Mouse (Mus musculus): ENCODE results near the gene Olfr1441. TPM values are rescaled to one million over a fixed set of nuclear protein-coding genes. Genes with fewer than 3 reads are reported as not detected.

The Olfr1441 gene
- polyA plus RNA-seq, 1 experiment: not detected

GRCm38 (mm10) chr19:12462851-12463721 is 45.9 kb downstream of the Olfr1441 start:
- DNase-seq (ENCODE audit: low read depth): no peak

GRCm38 (mm10) chr19:12463722-12464035 is 46.4 kb downstream of the Olfr1441 start:
- DNase-seq (ENCODE audit: low read depth): no peak

GRCm38 (mm10) chr19:12464127-12464526 is 46.9 kb downstream of the Olfr1441 start:
- DNase-seq (ENCODE audit: low read depth): no peak

GRCm38 (mm10) chr19:12464674-12465073 is 47.4 kb downstream of the Olfr1441 start:
- DNase-seq (ENCODE audit: low read depth): no peak

GRCm38 (mm10) chr19:12465530-12466144 is 48.4 kb downstream of the Olfr1441 start:
- DNase-seq (ENCODE audit: low read depth): no peak

GRCm38 (mm10) chr19:12466204-12466603 is 49.0 kb downstream of the Olfr1441 start:
- no peak for DNase-seq (ENCODE audit: low read depth)

GRCm38 (mm10) chr19:12467436-12467835 is 50.2 kb downstream of the Olfr1441 start:
- DNase-seq (ENCODE audit: low read depth): no peak

- no peak for DNase-seq (ENCODE audit: low read depth)
Observed at GRCm38 (mm10) chr19:12471866-12472265, 54.6 kb downstream of the Olfr1441 start.

- DNase-seq (ENCODE audit: low read depth): no peak
Observed at GRCm38 (mm10) chr19:12472381-12472976, 55.2 kb downstream of the Olfr1441 start.

Other genes with a start within 250 kb of the Olfr1441 start
- gene Olfr1555-ps1, start 247.3 kb upstream of the Olfr1441 start, polyA plus RNA-seq (2012; rRNA removed): not detected in 2 replicates
- not detected in 2 replicates for gene Olfr1431, start 216.8 kb upstream of the Olfr1441 start, polyA plus RNA-seq (2012; rRNA removed)
- not detected in 2 replicates for gene Olfr1432, start 184.8 kb upstream of the Olfr1441 start, polyA plus RNA-seq (2012; rRNA removed)
- gene Olfr262, start 175.8 kb upstream of the Olfr1441 start, polyA plus RNA-seq (2012; rRNA removed): not detected in 2 replicates
- not detected in 2 replicates for gene Olfr235, start 156.4 kb upstream of the Olfr1441 start, polyA plus RNA-seq (2012; rRNA removed)
- gene Olfr1434, start 137.6 kb upstream of the Olfr1441 start, polyA plus RNA-seq (2012; rRNA removed): not detected in 2 replicates
- not detected in 2 replicates for gene Olfr1436, start 118.3 kb upstream of the Olfr1441 start, polyA plus RNA-seq (2012; rRNA removed)
- gene Olfr1437, start 92.3 kb upstream of the Olfr1441 start, polyA plus RNA-seq (2012; rRNA removed): not detected in 2 replicates
- not detected in 2 replicates for gene Olfr1438-ps1, start 81.5 kb upstream of the Olfr1441 start, polyA plus RNA-seq (2012; rRNA removed)
- gene Olfr1440, start 30.2 kb upstream of the Olfr1441 start, polyA plus RNA-seq (2012; rRNA removed): not detected in 2 replicates
- gene Pfpl, start 10.5 kb downstream of the Olfr1441 start, polyA plus RNA-seq (2012; rRNA removed): not detected in 2 replicates
- gene Mpeg1, start 43.3 kb downstream of the Olfr1441 start, polyA plus RNA-seq (2012; rRNA removed): 8.0 and 10.0 TPM in 2 replicates
- 33.0 and 34.9 TPM in 2 replicates for gene Dtx4, start 84.0 kb downstream of the Olfr1441 start, polyA plus RNA-seq (2012; rRNA removed)
- gene Fam111a, start 128.3 kb downstream of the Olfr1441 start, polyA plus RNA-seq (2012; rRNA removed): 1.5 and 1.7 TPM in 2 replicates
- gene Gm4952, start 182.5 kb downstream of the Olfr1441 start, polyA plus RNA-seq (2012; rRNA removed): 0.08 and 0.19 TPM in 2 replicates
- gene Glyat, start 215.9 kb downstream of the Olfr1441 start, polyA plus RNA-seq (2012; rRNA removed): 0.07 and 0.22 TPM in 2 replicates

All from gonadal fat pad, adult 2 months (tissue).